Mouse (Mus musculus) embryonic facial prominence, embryonic 14.5 days (tissue): ENCODE measurements at regions not wholly inside any gene's neighbourhood (a gene's known extent, or its start where the extent isn't known, plus 50 kb on each side); places are given as distances from the start of the nearest gene placed in this dataset.

Source experiments
- ATAC-seq: fragments of 200-750 bp; cut with Nextera tagmentation; 2 replicates; pipeline ENCODE4 v1.8.0; 2017; ENCODE audit warnings: low read depth, moderate number of reproducible peaks, moderate TSS enrichment
- DNase-seq: peaks from one replicate; pipeline ENCODE4 v3.0.0-alpha.2; 2015; ENCODE audit warnings: low spot score
- H3K27ac ChIP-seq: fragments of 300-500 bp; sonication (generic); replicated peaks from 2 replicates; pipeline ENCODE4 v1.5.1; 2014; ENCODE audit warnings: low read depth, mild to moderate bottlenecking, low read length, moderate library complexity
- H3K27me3 ChIP-seq: fragments of 300-500 bp; sonication (generic); replicated peaks from 2 replicates; pipeline ENCODE4 v1.6.1; 2014; ENCODE audit warnings: low read length; ENCODE audit not compliant: control insufficient read depth, insufficient read depth
- H3K36me3 ChIP-seq: fragments of 300-500 bp; sonication (generic); 2 replicates; pipeline ENCODE4 v1.6.1; 2014; ENCODE audit warnings: low read length, mixed read lengths; ENCODE audit not compliant: control insufficient read depth, insufficient read depth
- H3K4me1 ChIP-seq: fragments of 300-500 bp; sonication (generic); 2 replicates; pipeline ENCODE4 v1.6.1; 2014; ENCODE audit warnings: antibody characterized with exemption, low read length; ENCODE audit not compliant: control insufficient read depth, insufficient read depth
- H3K4me2 ChIP-seq: fragments of 300-500 bp; sonication (generic); 2 replicates; pipeline ENCODE4 v1.6.1; 2014; ENCODE audit warnings: low read depth, mild to moderate bottlenecking, low read length, moderate library complexity, mixed read lengths
- H3K4me3 ChIP-seq: fragments of 300-500 bp; sonication (generic); 2 replicates; pipeline ENCODE4 v1.5.1; 2014; ENCODE audit warnings: low read depth, mild to moderate bottlenecking, low read length
- H3K9ac ChIP-seq: fragments of 300-500 bp; sonication (generic); 2 replicates; pipeline ENCODE4 v1.6.1; 2014; ENCODE audit warnings: low read depth, mild to moderate bottlenecking, low read length, moderate library complexity, mixed read lengths
- H3K9me3 ChIP-seq: fragments of 300-500 bp; sonication (generic); 2 replicates; pipeline ENCODE4 v1.6.1; 2016; ENCODE audit warnings: low read length; ENCODE audit not compliant: control insufficient read depth
- WGBS: fragments of 180-500 bp; shearing (Covaris S2); extraction: QIAGEN DNeasy Blood & Tissue Kit; methylation state at CpG from one replicate; pipeline ENCODE4 v1.1.7; 2014; 5-methylcytosine and 5-hydroxymethylcytosine counted together

DNA sequence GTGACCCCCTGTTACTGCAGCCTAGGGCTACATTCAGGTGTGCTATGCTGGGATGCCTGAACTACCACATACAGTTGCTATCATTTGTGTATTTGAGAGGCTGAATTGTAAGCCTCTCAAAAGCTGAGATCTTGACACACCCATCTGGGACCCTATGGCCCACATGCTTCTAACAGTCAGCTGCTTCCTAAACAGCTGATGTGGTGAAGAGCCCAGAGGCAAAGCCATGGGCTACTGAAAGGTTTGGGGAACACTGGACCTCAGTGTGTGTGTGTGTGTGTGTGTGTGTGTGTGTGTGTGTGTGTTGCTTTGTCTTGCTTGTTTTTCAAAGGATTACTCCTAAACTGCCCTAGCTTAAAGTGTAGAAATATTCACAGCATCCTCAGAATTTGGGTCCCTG lies 75.0 kb downstream of the Lbh start:
- Histone ChIP-seq H3K4me1 (peaks cover 9% of the 10 kb centered on the region; the same call in 1 of the 2 replicates), H3K4me2 (no peak overlapping the region), H3K9me3 (no peaks in the 10 kb centered on the region), H3K36me3 (no peaks in the 10 kb centered on the region), H3K4me3 (no peak overlapping the region), H3K27me3 (no peaks in the 10 kb centered on the region), H3K9ac (no peak overlapping the region), H3K27ac (no peak overlapping the region)
- DNase-seq = no peak
- no peak for ATAC-seq

- DNase-seq (no peak), ATAC-seq (no peak)
- Histone ChIP-seq H3K27me3 (no peaks in the 10 kb centered on the region), H3K27ac (no peak overlapping the region), H3K9ac (no peak overlapping the region), H3K36me3 (no peaks in the 10 kb centered on the region), H3K4me1 (peaks cover 9% of the 10 kb centered on the region; the same call in 1 of the 2 replicates), H3K9me3 (no peaks in the 10 kb centered on the region), H3K4me3 (no peak overlapping the region), H3K4me2 (no peak overlapping the region)
- 40% methylated on average over 7 of the region's 7 CpGs for WGBS
Observed at GRCm38 (mm10) chr17:72993626-72994025, 75.5 kb downstream of the Lbh start.

- no peak overlapping the region for H3K27ac ChIP-seq
- peaks cover 9% of the 10 kb centered on the region; the same call in 1 of the 2 replicates for H3K4me1 ChIP-seq
- no peak for DNase-seq
- no peak overlapping the region for H3K4me3 ChIP-seq
- H3K4me2 ChIP-seq = no peak overlapping the region
- 49% methylated on average over 7 of the region's 7 CpGs for WGBS
- no peak overlapping the region for H3K9ac ChIP-seq
- ATAC-seq = no peak
- H3K36me3 ChIP-seq = no peaks in the 10 kb centered on the region
- H3K9me3 ChIP-seq = no peaks in the 10 kb centered on the region
- no peaks in the 10 kb centered on the region for H3K27me3 ChIP-seq
Observed at GRCm38 (mm10) chr17:72996539-72996938, 78.4 kb downstream of the Lbh start.

GRCm38 (mm10) chr17:72997301-72997921 lies 79.3 kb downstream of the Lbh start:
- H3K4me3 ChIP-seq = no peak overlapping the region
- H3K4me2 ChIP-seq = no peak overlapping the region
- H3K36me3 ChIP-seq = no peaks in the 10 kb centered on the region
- DNase-seq (peak; percentile 31), ATAC-seq (peak; percentile 63)
- 20% methylated on average over 5 of the region's 5 CpGs for WGBS
- peaks cover 9% of the 10 kb centered on the region; the same call in 1 of the 2 replicates for H3K4me1 ChIP-seq
- no peak overlapping the region for H3K9ac ChIP-seq
- no peaks in the 10 kb centered on the region for H3K9me3 ChIP-seq
- no peak overlapping the region for H3K27ac ChIP-seq
- H3K27me3 ChIP-seq = no peaks in the 10 kb centered on the region

DNA sequence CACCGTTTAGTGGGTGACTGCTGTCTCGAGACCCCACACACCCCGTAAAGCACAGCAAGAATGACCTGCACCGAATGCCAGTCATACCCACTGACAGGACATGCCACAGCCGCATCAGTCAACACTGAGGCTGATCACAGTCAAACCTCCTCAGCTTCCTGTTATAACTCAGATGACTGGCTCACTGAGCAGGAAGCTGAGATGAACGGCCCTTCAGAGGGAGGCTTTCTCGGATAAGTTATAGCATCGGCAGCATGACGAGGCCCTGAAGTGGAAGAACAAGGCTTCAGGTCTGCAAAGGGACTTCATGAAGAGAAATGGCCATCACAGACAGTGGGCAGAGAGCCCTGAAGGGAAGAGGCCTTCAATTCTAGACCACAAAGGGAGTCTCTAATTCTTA lies 87.0 kb downstream of the Lbh start:
- no peak overlapping the region for H3K27ac ChIP-seq
- 85% methylated on average over 9 of the region's 9 CpGs for WGBS
- H3K36me3 ChIP-seq = no peaks in the 10 kb centered on the region
- DNase-seq (no peak), ATAC-seq (no peak)
- H3K9ac ChIP-seq = no peak overlapping the region
- H3K9me3 ChIP-seq = no peaks in the 10 kb centered on the region
- no peak overlapping the region for H3K4me3 ChIP-seq
- H3K4me2 ChIP-seq = no peak overlapping the region
- no peaks in the 10 kb centered on the region for H3K27me3 ChIP-seq
- no peaks in the 10 kb centered on the region for H3K4me1 ChIP-seq

GRCm38 (mm10) chr17:73008901-73009300 lies 90.8 kb downstream of the Lbh start:
- Histone ChIP-seq H3K9ac (no peak overlapping the region), H3K4me1 (peaks cover 18% of the 10 kb centered on the region; the same call in 1 of the 2 replicates), H3K27ac (no peak overlapping the region), H3K4me3 (no peak overlapping the region), H3K4me2 (no peak overlapping the region), H3K27me3 (no peaks in the 10 kb centered on the region), H3K36me3 (no peaks in the 10 kb centered on the region), H3K9me3 (no peaks in the 10 kb centered on the region)
- no peak for ATAC-seq
- WGBS = 57% methylated on average over 4 of the region's 4 CpGs
- no peak for DNase-seq

DNA sequence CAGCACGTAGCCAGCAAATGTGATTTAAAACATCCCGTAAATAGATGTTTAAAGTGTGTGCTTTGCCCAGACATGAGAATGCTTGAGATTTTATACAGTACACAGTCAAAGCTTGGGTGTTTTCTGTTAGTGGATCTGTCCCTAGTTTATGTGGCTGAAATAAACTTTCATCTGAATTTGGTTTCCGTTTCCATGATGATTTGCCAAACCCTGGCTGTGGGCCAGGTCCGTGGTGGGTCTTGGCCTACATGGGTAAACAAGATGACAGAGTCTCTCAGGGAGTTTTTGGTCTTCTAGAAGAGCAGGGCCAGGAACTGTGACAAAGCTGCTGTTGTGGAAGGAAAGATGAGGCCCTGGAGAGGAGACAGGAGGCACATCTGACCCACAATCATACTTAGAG lies 91.9 kb downstream of the Lbh start:
- Histone ChIP-seq H3K9ac (no peak overlapping the region), H3K27ac (peak overlapping the region; percentile 17; the same call in 1 of the 2 replicates), H3K27me3 (no peaks in the 10 kb centered on the region), H3K4me3 (no peak overlapping the region), H3K4me1 (peaks cover 18% of the 10 kb centered on the region; the same call in 1 of the 2 replicates), H3K4me2 (no peak overlapping the region), H3K36me3 (no peaks in the 10 kb centered on the region), H3K9me3 (no peaks in the 10 kb centered on the region)
- WGBS = 52% methylated on average over 4 of the region's 4 CpGs
- ATAC-seq (no peak), DNase-seq (peak; percentile 65)

DNA sequence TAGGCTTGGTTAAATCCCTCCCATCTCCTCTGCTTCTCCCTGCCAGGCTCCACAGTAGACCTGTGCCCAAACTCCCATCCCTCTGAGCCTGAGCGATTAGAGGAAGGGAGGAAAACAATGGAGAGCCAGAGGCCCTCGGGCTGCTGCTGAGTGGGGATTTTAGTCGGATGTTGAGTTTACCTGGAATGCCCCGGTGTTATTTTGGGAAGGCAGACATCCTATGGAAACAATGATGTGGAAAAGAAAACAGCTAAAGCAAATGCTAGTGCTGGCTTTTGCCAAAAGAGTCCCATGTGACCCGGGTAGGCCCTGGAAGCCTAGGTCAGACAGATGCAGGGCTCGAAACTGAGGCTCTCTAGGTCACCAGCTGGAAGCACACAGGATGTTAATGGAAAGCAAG lies 94.3 kb downstream of the Lbh start:
- H3K36me3 ChIP-seq = no peaks in the 10 kb centered on the region
- H3K4me1 ChIP-seq = peaks cover 18% of the 10 kb centered on the region; the same call in 1 of the 2 replicates
- H3K27me3 ChIP-seq = no peaks in the 10 kb centered on the region
- ATAC-seq (no peak), DNase-seq (no peak)
- H3K9ac ChIP-seq = no peak overlapping the region
- H3K4me2 ChIP-seq = no peak overlapping the region
- no peak overlapping the region for H3K4me3 ChIP-seq
- no peak overlapping the region; the same call in 1 of the 2 replicates for H3K27ac ChIP-seq
- WGBS = 22% methylated on average over 6 of the region's 6 CpGs
- H3K9me3 ChIP-seq = no peaks in the 10 kb centered on the region

- peak; percentile 56; the same call in 1 of the 2 replicates for ATAC-seq
- Histone ChIP-seq H3K27ac (no peak overlapping the region), H3K4me3 (no peak overlapping the region)
Observed at GRCm38 (mm10) chr17:73012954-73013353, 94.8 kb upstream of the Lclat1 start.

More at GRCm38 (mm10) chr17:73012954-73013353, 94.8 kb upstream of the Lclat1 start:
- H3K4me2 ChIP-seq = no peak overlapping the region
- 17% methylated on average over 5 of the region's 5 CpGs for WGBS
- no peaks in the 10 kb centered on the region for H3K36me3 ChIP-seq
- H3K9ac ChIP-seq = no peak overlapping the region
- DNase-seq = no peak
- peaks cover 18% of the 10 kb centered on the region; the same call in 1 of the 2 replicates for H3K4me1 ChIP-seq
- no peaks in the 10 kb centered on the region for H3K27me3 ChIP-seq
- no peaks in the 10 kb centered on the region for H3K9me3 ChIP-seq
